Mouse (Mus musculus): ENCODE results near the gene Mr1. TPM values are rescaled to one million over a fixed set of nuclear protein-coding genes. Genes with fewer than 3 reads are reported as not detected.

Gene Mr1
- polyA plus RNA-seq, 1 experiment from 2014 or later, result 4.2 TPM

DNA sequence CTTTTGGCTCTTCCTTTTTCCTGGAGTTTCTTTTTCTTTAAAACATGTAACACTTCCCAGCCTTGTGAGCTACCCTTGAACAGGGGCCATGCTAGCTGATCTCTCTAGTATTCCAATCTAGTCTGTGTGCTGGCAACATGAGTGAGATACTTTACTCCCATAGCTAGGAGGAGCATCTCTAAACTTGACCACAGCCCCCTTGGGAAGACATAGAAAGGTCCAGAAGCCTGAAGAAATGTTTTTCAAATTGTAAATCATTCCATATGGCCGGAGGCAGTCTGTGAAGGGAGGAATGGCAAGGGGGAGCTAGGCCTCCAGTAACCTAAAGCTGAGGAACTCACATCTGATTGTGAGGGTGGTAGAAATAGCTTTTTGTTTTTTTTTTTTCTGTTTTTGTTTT is 55.9 kb downstream of the Mr1 start:
- DNase-seq (ENCODE audit: low spot score) (no peak), ATAC-seq (ENCODE audit: low FRiP score, low TSS enrichment) (no peak)
- H3K4me3 ChIP-seq (ENCODE audit: low read depth, low read length), result no peak overlapping the region
- no peaks in the 10 kb centered on the region for H3K9me3 ChIP-seq (ENCODE audit: control insufficient read depth, low read length)
- no peak overlapping the region for H3K4me2 ChIP-seq (replicated peaks; ENCODE audit: low read depth)
- H3K36me3 ChIP-seq (ENCODE audit: control insufficient read depth, insufficient read depth, low read length), result no peaks in the 10 kb centered on the region
- 65% methylated on average over 1 of the region's 1 CpGs for WGBS
- H3K27ac ChIP-seq (replicated peaks), result no peak overlapping the region
- no peak overlapping the region for H3K9ac ChIP-seq (ENCODE audit: low read length)
- H3K4me1 ChIP-seq (replicated peaks; ENCODE audit: control insufficient read depth, insufficient read depth), result peaks cover 34% of the 10 kb centered on the region
- H3K27me3 ChIP-seq (ENCODE audit: control insufficient read depth, insufficient read depth, low read length), result no peaks in the 10 kb centered on the region
- TF ChIP-seq CTCF (IDR thresholded peaks at IDR 0.05; ENCODE audit: low read depth) (no peak), EP300 (optimal IDR thresholded peaks at IDR 0.05) (no peak)

DNA sequence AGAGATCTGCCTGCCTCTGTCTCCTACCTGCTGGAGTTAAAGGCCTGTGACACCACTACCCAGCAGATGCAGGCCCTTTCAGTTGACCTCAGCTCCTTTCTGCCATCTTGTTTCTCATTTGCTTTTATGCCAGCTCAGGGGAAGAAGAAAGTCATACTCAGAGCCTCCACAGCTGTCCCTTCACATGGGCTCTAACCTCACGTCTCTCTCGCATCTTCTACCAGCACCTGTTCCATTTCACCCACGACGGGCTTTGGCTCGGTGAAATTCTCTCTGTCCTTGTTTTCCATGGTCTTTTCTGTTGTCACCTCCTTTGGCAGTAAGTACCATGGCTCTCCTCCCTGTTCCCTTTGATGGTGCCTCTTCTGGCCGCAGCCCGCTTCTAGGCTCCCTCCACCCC is 56.3 kb downstream of the Mr1 start:
- Histone ChIP-seq H3K4me3 (ENCODE audit: low read depth, low read length) (no peak overlapping the region), H3K9ac (ENCODE audit: low read length) (no peak overlapping the region), H3K27ac (replicated peaks) (no peak overlapping the region), H3K9me3 (ENCODE audit: control insufficient read depth, low read length) (no peaks in the 10 kb centered on the region), H3K36me3 (ENCODE audit: control insufficient read depth, insufficient read depth, low read length) (no peaks in the 10 kb centered on the region), H3K4me2 (replicated peaks; ENCODE audit: low read depth) (no peak overlapping the region), H3K4me1 (replicated peaks; ENCODE audit: control insufficient read depth, insufficient read depth) (peaks cover 34% of the 10 kb centered on the region), H3K27me3 (ENCODE audit: control insufficient read depth, insufficient read depth, low read length) (no peaks in the 10 kb centered on the region)
- DNase-seq (ENCODE audit: low spot score) (no peak), ATAC-seq (ENCODE audit: low FRiP score, low TSS enrichment) (no peak)
- TF ChIP-seq CTCF (IDR thresholded peaks at IDR 0.05; ENCODE audit: low read depth) (no peak), EP300 (optimal IDR thresholded peaks at IDR 0.05) (no peak)
- 81% methylated on average over 7 of the region's 7 CpGs for WGBS

DNA sequence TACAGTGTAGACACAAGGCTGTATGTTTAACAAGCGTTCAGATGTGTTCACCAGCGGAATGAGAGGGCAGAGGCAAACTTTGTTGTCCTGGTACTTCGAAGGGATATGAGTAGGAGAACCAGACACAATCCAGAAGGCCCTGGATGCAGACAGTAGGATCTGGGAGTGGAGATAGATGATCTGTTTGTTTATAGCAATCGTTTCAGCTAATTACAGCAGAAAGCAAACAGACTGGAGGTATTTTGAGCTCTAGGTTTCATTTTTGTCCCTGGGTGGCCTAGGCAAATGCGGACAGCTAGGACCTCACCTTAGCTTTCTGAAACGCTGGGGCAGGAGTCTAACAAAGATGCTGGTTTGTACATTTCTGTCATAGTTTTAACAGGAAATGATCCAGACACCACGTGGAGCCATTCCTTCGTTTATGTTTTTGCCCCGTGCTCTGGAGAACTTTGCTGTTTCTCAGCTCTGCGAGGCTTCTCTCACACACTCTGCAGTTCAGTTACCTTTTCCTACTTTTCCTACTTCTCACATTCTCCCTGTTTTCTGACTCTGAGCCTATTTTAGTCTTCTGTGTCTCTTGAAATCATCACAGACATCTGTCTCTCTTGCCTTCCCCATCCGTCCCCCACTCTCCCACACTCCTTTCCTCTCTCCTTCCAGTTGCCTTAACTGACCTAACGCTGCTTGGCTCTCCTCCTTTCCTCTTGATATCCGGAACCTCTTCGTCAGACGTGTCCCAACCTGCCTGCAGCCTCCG is 57.6 kb downstream of the Mr1 start:
- DNase-seq (ENCODE audit: low spot score), result no peak
- no peaks in the 10 kb centered on the region for H3K9me3 ChIP-seq (ENCODE audit: control insufficient read depth, low read length)
- peaks cover 37% of the 10 kb centered on the region for H3K4me1 ChIP-seq (replicated peaks; ENCODE audit: control insufficient read depth, insufficient read depth)
- H3K27ac ChIP-seq (replicated peaks), result peak overlapping the region; percentile 61; the same call in 1 of the 2 replicates
- H3K27me3 ChIP-seq (ENCODE audit: control insufficient read depth, insufficient read depth, low read length), result no peaks in the 10 kb centered on the region
- H3K9ac ChIP-seq (ENCODE audit: low read length), result no peak overlapping the region
- H3K36me3 ChIP-seq (ENCODE audit: control insufficient read depth, insufficient read depth, low read length), result no peaks in the 10 kb centered on the region
- H3K4me2 ChIP-seq (replicated peaks; ENCODE audit: low read depth), result no peak overlapping the region
- TF ChIP-seq CTCF (IDR thresholded peaks at IDR 0.05; ENCODE audit: low read depth) (no peak), EP300 (optimal IDR thresholded peaks at IDR 0.05) (no peak)
- 25% methylated on average over 16 of the region's 16 CpGs for WGBS
- no peak overlapping the region for H3K4me3 ChIP-seq (ENCODE audit: low read depth, low read length)
- no peak for ATAC-seq (ENCODE audit: low FRiP score, low TSS enrichment)

- no peak for TF ChIP-seq EP300 (optimal IDR thresholded peaks at IDR 0.05)
- no peak for TF ChIP-seq CTCF (IDR thresholded peaks at IDR 0.05; ENCODE audit: low read depth)
- Histone ChIP-seq H3K4me3 (ENCODE audit: low read depth, low read length) (no peak overlapping the region), H3K9me3 (ENCODE audit: control insufficient read depth, low read length) (no peaks in the 10 kb centered on the region), H3K27me3 (ENCODE audit: control insufficient read depth, insufficient read depth, low read length) (no peaks in the 10 kb centered on the region), H3K36me3 (ENCODE audit: control insufficient read depth, insufficient read depth, low read length) (no peaks in the 10 kb centered on the region), H3K9ac (ENCODE audit: low read length) (no peak overlapping the region), H3K27ac (replicated peaks) (no peak overlapping the region), H3K4me2 (replicated peaks; ENCODE audit: low read depth) (no peak overlapping the region), H3K4me1 (replicated peaks; ENCODE audit: control insufficient read depth, insufficient read depth) (peaks cover 27% of the 10 kb centered on the region)
- no peak for DNase-seq (ENCODE audit: low spot score)
- no peak for ATAC-seq (ENCODE audit: low FRiP score, low TSS enrichment)
- 88% methylated on average over 4 of the region's 4 CpGs for WGBS
Observed at GRCm38 (mm10) chr1:155088046-155088445, 58.6 kb downstream of the Mr1 start.

DNA sequence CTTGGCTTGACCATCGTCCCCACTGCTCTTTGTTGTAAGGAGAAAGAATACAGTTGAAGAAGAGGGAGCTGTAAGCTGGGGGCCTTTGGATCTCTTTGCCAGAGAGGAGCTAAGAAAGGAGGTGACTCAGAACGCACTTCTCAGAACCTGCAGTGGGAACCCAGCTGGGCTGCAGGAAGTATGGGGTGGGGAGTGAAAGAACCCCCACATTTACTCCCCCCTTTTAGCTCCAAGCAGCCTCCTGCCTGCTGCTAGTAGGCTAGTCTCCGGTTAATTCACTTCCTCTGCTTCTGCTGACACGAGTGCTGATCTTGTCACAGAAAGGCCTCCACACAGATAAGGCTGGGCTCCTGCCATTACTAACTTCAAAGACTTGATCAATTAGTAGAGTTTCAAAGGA is 59.7 kb downstream of the Mr1 start:
- peak overlapping the region; percentile 35; the same call in 1 of the 2 replicates for H3K9ac ChIP-seq (ENCODE audit: low read length)
- H3K4me3 ChIP-seq (ENCODE audit: low read depth, low read length), result no peak overlapping the region
- DNase-seq (ENCODE audit: low spot score) (no peak), ATAC-seq (ENCODE audit: low FRiP score, low TSS enrichment) (no peak)
- TF ChIP-seq CTCF (IDR thresholded peaks at IDR 0.05; ENCODE audit: low read depth) (no peak), EP300 (optimal IDR thresholded peaks at IDR 0.05) (no peak)
- no peak overlapping the region for H3K4me2 ChIP-seq (replicated peaks; ENCODE audit: low read depth)
- H3K9me3 ChIP-seq (ENCODE audit: control insufficient read depth, low read length), result no peaks in the 10 kb centered on the region
- H3K27me3 ChIP-seq (ENCODE audit: control insufficient read depth, insufficient read depth, low read length), result no peaks in the 10 kb centered on the region
- 24% methylated on average over 4 of the region's 4 CpGs for WGBS
- peak overlapping the region; percentile 70 for H3K27ac ChIP-seq (replicated peaks)
- peaks cover 20% of the 10 kb centered on the region for H3K4me1 ChIP-seq (replicated peaks; ENCODE audit: control insufficient read depth, insufficient read depth)
- H3K36me3 ChIP-seq (ENCODE audit: control insufficient read depth, insufficient read depth, low read length), result no peaks in the 10 kb centered on the region

- no peaks in the 10 kb centered on the region for H3K27me3 ChIP-seq (ENCODE audit: control insufficient read depth, insufficient read depth, low read length)
- DNase-seq (ENCODE audit: low spot score) (no peak), ATAC-seq (ENCODE audit: low FRiP score, low TSS enrichment) (no peak)
- H3K9ac ChIP-seq (ENCODE audit: low read length), result peak overlapping the region; percentile 35; the same call in 1 of the 2 replicates
- H3K4me3 ChIP-seq (ENCODE audit: low read depth, low read length), result no peak overlapping the region
- 29% methylated on average over 7 of the region's 7 CpGs for WGBS
- peak overlapping the region; percentile 70 for H3K27ac ChIP-seq (replicated peaks)
- TF ChIP-seq CTCF (IDR thresholded peaks at IDR 0.05; ENCODE audit: low read depth), result no peak
- no peak for TF ChIP-seq EP300 (optimal IDR thresholded peaks at IDR 0.05)
- H3K4me1 ChIP-seq (replicated peaks; ENCODE audit: control insufficient read depth, insufficient read depth), result peaks cover 20% of the 10 kb centered on the region
- H3K9me3 ChIP-seq (ENCODE audit: control insufficient read depth, low read length), result no peaks in the 10 kb centered on the region
- H3K4me2 ChIP-seq (replicated peaks; ENCODE audit: low read depth), result no peak overlapping the region
- H3K36me3 ChIP-seq (ENCODE audit: control insufficient read depth, insufficient read depth, low read length), result no peaks in the 10 kb centered on the region
Observed at GRCm38 (mm10) chr1:155086416-155086815, 60.2 kb downstream of the Mr1 start.
